In genomic region chr3:33903816-33904215, GRCm38 (mm10) we compare ENCODE assay signal across 18 mouse cellular contexts. TPM values are rescaled to one million over a fixed set of nuclear protein-coding genes. Genes with fewer than 3 reads are reported as not detected.
DNase-seq lines count a peak whose midpoint lies in the region; ATAC-seq and TF ChIP-seq lines count a peak whose summit lies in the region.
"Had no signal": no experiment of that assay in that cellular context is flagged by ENCODE, and none has a peak within 500 bp of the region (broad histone marks: within the 10 kb centered on the region; RNA-seq: fewer than 3 reads in every experiment).

No protein-coding gene starts in this region.

- H3K9me3 ChIP-seq in hindbrain, embryonic 13.5 days: no peaks in the 10 kb centered on the region
- H3K9me3 ChIP-seq in hindbrain, postnatal 0 days (ENCODE audit: low read length): no peaks in the 10 kb centered on the region
- no peaks in the 10 kb centered on the region for H3K9me3 ChIP-seq in limb, embryonic 10.5 days (replicated peaks)
- H3K9me3 ChIP-seq in midbrain, embryonic 16.5 days (replicated peaks; ENCODE audit: control insufficient read depth, low read length, poor library complexity, severe bottlenecking): no peaks in the 10 kb centered on the region
- no peaks in the 10 kb centered on the region for H3K9me3 ChIP-seq in kidney, embryonic 14.5 days (ENCODE audit: control insufficient read depth, low read length)
- H3K9me3 ChIP-seq: embryonic facial prominence, embryonic 12.5 days; forebrain, embryonic 15.5 days; G1E had no signal

- no peak overlapping the region for H3K4me3 ChIP-seq in hindbrain, embryonic 13.5 days
- no peak overlapping the region for H3K4me3 ChIP-seq in hindbrain, postnatal 0 days (ENCODE audit: low read length)
- no peak overlapping the region for H3K4me3 ChIP-seq in limb, embryonic 10.5 days
- H3K4me3 ChIP-seq in midbrain, embryonic 16.5 days (ENCODE audit: low read depth, low read length): no peak overlapping the region
- no peak overlapping the region for H3K4me3 ChIP-seq in kidney, embryonic 14.5 days (ENCODE audit: low read length)
- H3K4me3 ChIP-seq: embryonic facial prominence, embryonic 12.5 days; forebrain, embryonic 15.5 days had no signal

- H3K27ac ChIP-seq in hindbrain, embryonic 13.5 days: peak overlapping the region; percentile 19; the same call in 1 of the 2 replicates
- no peak overlapping the region for H3K27ac ChIP-seq in hindbrain, postnatal 0 days
- H3K27ac ChIP-seq in limb, embryonic 10.5 days: peak overlapping the region; percentile 48
- H3K27ac ChIP-seq in midbrain, embryonic 16.5 days (ENCODE audit: low read length): 0 out of 2 replicates have a peak overlapping the region, but pooled peaks have one; percentile 6
- H3K27ac ChIP-seq in kidney, embryonic 14.5 days (ENCODE audit: low read depth, low read length): no peak overlapping the region
- H3K27ac ChIP-seq: embryonic facial prominence, embryonic 12.5 days; forebrain, embryonic 15.5 days had no signal

- 49% methylated on average over 4 of the region's 4 CpGs for WGBS in hindbrain, embryonic 13.5 days
- 37% methylated on average over 4 of the region's 4 CpGs for WGBS in hindbrain, postnatal 0 days
- 62% methylated on average over 4 of the region's 4 CpGs for WGBS in limb, embryonic 10.5 days
- WGBS in midbrain, embryonic 16.5 days: 50% methylated on average over 4 of the region's 4 CpGs
- WGBS in kidney, embryonic 14.5 days: 54% methylated on average over 4 of the region's 4 CpGs

- H3K4me1 ChIP-seq in hindbrain, embryonic 13.5 days (replicated peaks): peaks cover 31% of the 10 kb centered on the region
- no peaks in the 10 kb centered on the region for H3K4me1 ChIP-seq in hindbrain, postnatal 0 days (ENCODE audit: insufficient read depth, low read length)
- H3K4me1 ChIP-seq in limb, embryonic 10.5 days: peaks cover 62% of the 10 kb centered on the region
- peaks cover 12% of the 10 kb centered on the region for H3K4me1 ChIP-seq in midbrain, embryonic 16.5 days (ENCODE audit: control insufficient read depth, insufficient read depth, low read length)
- H3K4me1 ChIP-seq in kidney, embryonic 14.5 days (ENCODE audit: control insufficient read depth, insufficient read depth, low read length): 0 out of 2 replicates have a peak, but pooled peaks cover 7% of the 10 kb centered on the region

- intact Hi-C loops in gastrocnemius, postnatal 14 days (cut with DNase I; ENCODE audit: low total_unique reads): no loop called here

- peaks cover 73% of the 10 kb centered on the region for H3K27me3 ChIP-seq in hindbrain, embryonic 13.5 days
- no peaks in the 10 kb centered on the region for H3K27me3 ChIP-seq in hindbrain, postnatal 0 days (ENCODE audit: insufficient read depth, low read length)
- no peaks in the 10 kb centered on the region for H3K27me3 ChIP-seq in limb, embryonic 10.5 days (ENCODE audit: low read depth, poor library complexity, severe bottlenecking)
- no peaks in the 10 kb centered on the region for H3K27me3 ChIP-seq in midbrain, embryonic 16.5 days (ENCODE audit: control insufficient read depth, insufficient read depth, low read depth, low read length)
- no peaks in the 10 kb centered on the region for H3K27me3 ChIP-seq in kidney, embryonic 14.5 days (ENCODE audit: control insufficient read depth, insufficient read depth, low read length)
- H3K27me3 ChIP-seq: embryonic facial prominence, embryonic 12.5 days had no signal

- H3K9ac ChIP-seq in hindbrain, embryonic 13.5 days: no peak overlapping the region
- no peak overlapping the region for H3K9ac ChIP-seq in hindbrain, postnatal 0 days (replicated peaks; ENCODE audit: low read length)
- no peak overlapping the region for H3K9ac ChIP-seq in midbrain, embryonic 16.5 days (ENCODE audit: low read depth, low read length)
- no peak overlapping the region for H3K9ac ChIP-seq in kidney, embryonic 14.5 days (ENCODE audit: low read depth, low read length)
- H3K9ac ChIP-seq: embryonic facial prominence, embryonic 12.5 days; forebrain, embryonic 15.5 days had no signal

- ATAC-seq in hindbrain, embryonic 13.5 days (ENCODE audit: low FRiP score): no peak
- ATAC-seq in hindbrain, postnatal 0 days: no peak
- ATAC-seq in midbrain, embryonic 16.5 days: no peak
- no peak for ATAC-seq in kidney, embryonic 14.5 days (ENCODE audit: low FRiP score, low TSS enrichment)
- ATAC-seq: CD4-positive, CD25-positive, alpha-beta regulatory T cell, adult 4 months; hindbrain, embryonic 16.5 days had no signal

- DNase-seq in gastrocnemius, postnatal 25 days: peak; percentile 25
- DNase-seq in gastrocnemius, postnatal 14 days: no peak
- DNase-seq in hindbrain, postnatal 0 days (ENCODE audit: low spot score): no peak
- no peak for DNase-seq in limb, embryonic 10.5 days (ENCODE audit: low spot score)
- DNase-seq in right cerebral cortex, adult 2 months (ENCODE audit: low spot score in 2 of 2): no peak
- DNase-seq: adrenal gland, postnatal 10 days; B cell, adult 2 months; cerebellum, adult 11-12 months; cerebellum, adult 9-10 months; cerebellum, postnatal 25 days had no signal

- no peaks in the 10 kb centered on the region for H3K36me3 ChIP-seq in hindbrain, embryonic 13.5 days
- no peaks in the 10 kb centered on the region for H3K36me3 ChIP-seq in hindbrain, postnatal 0 days (ENCODE audit: insufficient read depth, low read length)
- no peaks in the 10 kb centered on the region for H3K36me3 ChIP-seq in limb, embryonic 10.5 days
- no peaks in the 10 kb centered on the region for H3K36me3 ChIP-seq in midbrain, embryonic 16.5 days (ENCODE audit: control insufficient read depth, insufficient read depth, low read length)
- H3K36me3 ChIP-seq in kidney, embryonic 14.5 days (ENCODE audit: control insufficient read depth, insufficient read depth, low read length): no peaks in the 10 kb centered on the region
- H3K36me3 ChIP-seq: embryonic facial prominence, embryonic 12.5 days; forebrain, embryonic 15.5 days had no signal

- TF ChIP-seq CTCF in hindbrain, postnatal 0 days (IDR thresholded peaks at IDR 0.05; ENCODE audit: low read depth): no peak

- H3K4me2 ChIP-seq in hindbrain, embryonic 13.5 days: no peak overlapping the region
- no peak overlapping the region for H3K4me2 ChIP-seq in hindbrain, postnatal 0 days (ENCODE audit: low read depth, low read length)
- H3K4me2 ChIP-seq in midbrain, embryonic 16.5 days (ENCODE audit: low read length): no peak overlapping the region
- H3K4me2 ChIP-seq in kidney, embryonic 14.5 days (replicated peaks; ENCODE audit: low read depth, low read length): no peak overlapping the region
- H3K4me2 ChIP-seq: embryonic facial prominence, embryonic 12.5 days; forebrain, embryonic 15.5 days had no signal

RNA-seq across cellular contexts. Expression of gene Ccdc39, which starts 59.7 kb away (rescaled TPM):
- total RNA-seq in gastrocnemius, postnatal 25 days (2021): not detected
- total RNA-seq in gastrocnemius, postnatal 14 days (2021): under 1 TPM; 0.22 to 0.25 TPM
- 12.9 and 13.0 TPM in 2 replicates for polyA plus RNA-seq in hindbrain, embryonic 13.5 days (2015; fragmentation: Nextera tagmentation; extraction: Ambion mirVana)
- total RNA-seq in hindbrain, postnatal 0 days (2014; rRNA removed): 10.0 and 20.2 TPM in 2 replicates
- 12.1 and 13.6 TPM in 2 replicates for polyA plus RNA-seq in hindbrain, postnatal 0 days (2015; fragmentation: Nextera tagmentation; extraction: Ambion mirVana)
- polyA plus RNA-seq in limb, embryonic 10.5 days (2016; fragmentation: Nextera tagmentation; extraction: Ambion mirVana): 4.3 and 5.4 TPM in 2 replicates
- 22.8 TPM in 2 replicates for polyA plus RNA-seq in midbrain, embryonic 16.5 days (2015; fragmentation: Nextera tagmentation; extraction: Ambion mirVana)
- 4.4 and 4.8 TPM in 2 replicates for polyA plus RNA-seq in kidney, embryonic 14.5 days (2014; fragmentation: Nextera tagmentation; extraction: Ambion mirVana)

Comparison
In these comparisons a context has a peak if more than half of its experiments do, and no peak if none do; other contexts are left out.
1. H3K27ac ChIP-seq: peak in hindbrain, embryonic 13.5 days (single experiment), limb, embryonic 10.5 days (single experiment) and midbrain, embryonic 16.5 days (single experiment); none in hindbrain, postnatal 0 days (single experiment) and kidney, embryonic 14.5 days (single experiment).